Mouse (Mus musculus) forebrain, embryonic 16.5 days (tissue): ENCODE measurements around the gene Vmn1r44. TPM values are rescaled to one million over a fixed set of nuclear protein-coding genes. Genes with fewer than 3 reads are reported as not detected.
"Not testable (repeated sequence)": the region's sequence is repeated elsewhere in the genome, so short reads cannot be mapped to it uniquely, and the experiment has no call there.

Source experiments
- ATAC-seq: fragments of 200-750 bp; cut with Nextera tagmentation; 2 replicates; pipeline ENCODE4 v1.8.0; 2017; ENCODE audit warnings: mild to moderate bottlenecking, moderate library complexity
- H3K27ac ChIP-seq: fragments of 300-500 bp; sonication (generic); 2 replicates; pipeline ENCODE4 v1.5.1; 2014; ENCODE audit warnings: low read length, control low read depth
- H3K27me3 ChIP-seq: fragments of 300-500 bp; sonication (generic); replicated peaks from 2 replicates; pipeline ENCODE4 v1.6.1; 2014; ENCODE audit warnings: low read length; ENCODE audit not compliant: control insufficient read depth, insufficient read depth
- H3K36me3 ChIP-seq: fragments of 300-500 bp; sonication (generic); 2 replicates; pipeline ENCODE4 v1.6.1; 2014; ENCODE audit not compliant: control insufficient read depth, insufficient read depth
- H3K4me1 ChIP-seq: fragments of 300-500 bp; sonication (generic); replicated peaks from 2 replicates; pipeline ENCODE4 v1.6.1; 2014; ENCODE audit warnings: low read length; ENCODE audit not compliant: control insufficient read depth, insufficient read depth
- H3K4me2 ChIP-seq: fragments of 300-500 bp; sonication (generic); 2 replicates; pipeline ENCODE4 v1.6.1; 2014; ENCODE audit warnings: mild to moderate bottlenecking, low read length, control low read depth
- H3K4me3 ChIP-seq: fragments of 300-500 bp; sonication (generic); replicated peaks from 2 replicates; pipeline ENCODE4 v1.5.1; 2014; ENCODE audit warnings: mild to moderate bottlenecking, low read length, control low read depth
- H3K9ac ChIP-seq: fragments of 300-500 bp; sonication (generic); replicated peaks from 2 replicates; pipeline ENCODE4 v1.6.1; 2014; ENCODE audit warnings: low read depth, low read length, control low read depth
- H3K9me3 ChIP-seq: fragments of 300-500 bp; sonication (generic); 2 replicates; pipeline ENCODE4 v1.6.1; 2016; ENCODE audit warnings: low read length; ENCODE audit not compliant: control insufficient read depth
- WGBS: fragments of 180-500 bp; shearing (Covaris S2); extraction: QIAGEN DNeasy Blood & Tissue Kit; methylation state at CpG from one replicate; pipeline ENCODE4 v1.1.7; 2014; 5-methylcytosine and 5-hydroxymethylcytosine counted together
- polyA plus RNA-seq: library from polyadenylated mRNA; unstranded; fragments of >200 nt; fragmentation: Nextera tagmentation; extraction: Ambion mirVana; gene quantifications from 2 replicates; pipeline ENCODE4 v1.2.1, GENCODE M21; 2015

Gene Vmn1r44
- polyA plus RNA-seq, 1 experiment from 2014 or later = not detected

DNA sequence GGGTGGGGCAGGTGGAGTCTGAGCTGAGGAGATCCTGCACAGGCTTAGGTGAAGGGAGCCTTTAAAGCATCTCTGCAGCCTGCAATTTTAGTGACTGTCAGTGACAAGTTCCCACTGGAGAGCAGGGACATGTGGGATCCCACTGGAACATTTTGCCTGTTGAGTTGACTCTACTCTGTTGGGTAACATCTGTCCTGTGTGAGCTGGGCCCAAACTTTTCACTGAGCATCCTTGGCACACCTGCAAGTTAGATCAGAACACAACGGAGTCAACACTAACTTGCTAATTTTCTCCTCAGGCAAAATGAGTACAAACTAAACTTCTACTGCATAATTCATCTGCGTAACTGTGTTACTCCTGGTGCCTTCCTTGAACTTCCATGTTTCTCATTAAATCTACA lies 57.0 kb downstream of the Vmn1r44 start, which contains the start of gene Vmn1r45:
Vmn1r45 (minus strand) TSS at position 101 of the 400 bp plus-strand sequence.
- WGBS = 92% methylated on average over 2 of the region's 2 CpGs
- H3K27me3 ChIP-seq, H3K4me1 ChIP-seq, H3K9ac ChIP-seq, ATAC-seq, H3K9me3 ChIP-seq, H3K27ac ChIP-seq, H3K4me2 ChIP-seq, H3K36me3 ChIP-seq, H3K4me3 ChIP-seq: not testable (repeated sequence)

- no peaks in the 10 kb centered on the region for H3K27me3 ChIP-seq
- H3K4me1 ChIP-seq = no peaks in the 10 kb centered on the region
- H3K27ac ChIP-seq = no peak overlapping the region
- no peaks in the 10 kb centered on the region for H3K9me3 ChIP-seq
- H3K9ac ChIP-seq = no peak overlapping the region
- WGBS = 85% methylated on average over 2 of the region's 2 CpGs
- H3K4me3 ChIP-seq = no peak overlapping the region
- ATAC-seq = no peak
- H3K36me3 ChIP-seq = no peaks in the 10 kb centered on the region
- H3K4me2 ChIP-seq = no peak overlapping the region
Measured at GRCm38 (mm10) chr6:89940926-89941325, 57.5 kb downstream of the Vmn1r44 start.

Other genes with a start within 250 kb of the Vmn1r44 start
- gene Txnrd3, start 239.7 kb upstream of the Vmn1r44 start, polyA plus RNA-seq = 11.1 and 11.9 TPM in 2 replicates
- not detected in 2 replicates for gene Vmn1r40, start 176.1 kb upstream of the Vmn1r44 start, polyA plus RNA-seq
- gene Vmn1r41, start 142.9 kb upstream of the Vmn1r44 start, polyA plus RNA-seq = not detected in 2 replicates
- not detected in 2 replicates for gene Vmn1r42, start 7.2 kb upstream of the Vmn1r44 start, polyA plus RNA-seq
- gene Vmn1r43, start 7.2 kb upstream of the Vmn1r44 start, polyA plus RNA-seq = not detected in 2 replicates
- gene Vmn1r45, start 56.9 kb downstream of the Vmn1r44 start, polyA plus RNA-seq = not detected in 2 replicates
- gene Vmn1r46, start 85.7 kb downstream of the Vmn1r44 start, polyA plus RNA-seq = not detected in 2 replicates
- gene Vmn1r47, start 132.5 kb downstream of the Vmn1r44 start, polyA plus RNA-seq = not detected in 2 replicates
- gene Vmn1r48, start 153.2 kb downstream of the Vmn1r44 start, polyA plus RNA-seq = not detected in 2 replicates
- not detected in 2 replicates for gene Vmn1r49, start 194.8 kb downstream of the Vmn1r44 start, polyA plus RNA-seq
- not detected in 2 replicates for gene Vmn1r50, start 217.8 kb downstream of the Vmn1r44 start, polyA plus RNA-seq
- not detected in 2 replicates for gene Vmn1r51, start 238.9 kb downstream of the Vmn1r44 start, polyA plus RNA-seq